Mouse (Mus musculus): ENCODE data around the gene Qk. TPM values are rescaled to one million over a fixed set of nuclear protein-coding genes. Genes with fewer than 3 reads are reported as not detected.

Gene Qk
- polyA plus RNA-seq, 2 experiments, result 9.5 to 29.4 TPM

- Histone ChIP-seq H3K27ac (peak overlapping the region; percentile 74; the same call in 1 of the 2 replicates), H3K9ac (replicated peaks) (peak overlapping the region; percentile 91), H3K36me3 (replicated peaks; ENCODE audit: control insufficient read depth, insufficient read depth, low read depth) (no peaks in the 10 kb centered on the region), H3K4me3 (ENCODE audit: insufficient read depth in 1 of 2, low read depth in 2 of 2, low read length in 2 of 2) (peak overlapping the region; percentile 83 to 95), H3K9me3 (ENCODE audit: control insufficient read depth, low read length) (no peaks in the 10 kb centered on the region), H3K4me1 (replicated peaks; ENCODE audit: control insufficient read depth in 2 of 2, insufficient read depth in 2 of 2, low read length in 1 of 2) (peaks cover 4 to 13% of the 10 kb centered on the region in 2 experiments), H3K27me3 (ENCODE audit: control insufficient read depth, insufficient read depth, low read length) (peaks cover 4% of the 10 kb centered on the region; the same call in 1 of the 2 replicates), H3K4me2 (ENCODE audit: low read depth) (peak overlapping the region; percentile 83)
- peak; percentile 38; the same call in 1 of the 2 replicates for TF ChIP-seq CTCF (IDR thresholded peaks at IDR 0.05; ENCODE audit: low read depth)
- TF ChIP-seq EP300 (IDR thresholded peaks at IDR 0.05; ENCODE audit: low read depth), result 0 out of 2 replicates have a peak, but pooled peaks have one; percentile 5
- DNase-seq (ENCODE audit: low read depth in 3 of 3, low spot score in 3 of 3) (peak in 2 of 3 experiments; percentile 41 to 64), ATAC-seq (ENCODE audit: insufficient read depth) (no peak)
- WGBS (ENCODE audit: insufficient replicate concordance), result 5% methylated on average over 4 of the region's 4 CpGs
Measured at GRCm38 (mm10) chr17:10317186-10317585, 2.5 kb downstream of the Qk start.

GRCm38 (mm10) chr17:10316446-10316845 lies 3.2 kb downstream of the Qk start:
- DNase-seq (ENCODE audit: low read depth in 3 of 3, low spot score in 3 of 3), result no peak
- Histone ChIP-seq H3K27ac (no peak overlapping the region), H3K27me3 (ENCODE audit: control insufficient read depth, insufficient read depth, low read length) (peaks cover 4% of the 10 kb centered on the region; the same call in 1 of the 2 replicates), H3K4me1 (replicated peaks; ENCODE audit: control insufficient read depth in 2 of 2, insufficient read depth in 2 of 2, low read length in 1 of 2) (peaks cover 4 to 10% of the 10 kb centered on the region in 2 experiments), H3K9ac (replicated peaks) (0 out of 2 replicates have a peak overlapping the region, but pooled peaks have one; percentile 5), H3K4me3 (ENCODE audit: insufficient read depth in 1 of 2, low read depth in 2 of 2, low read length in 2 of 2) (peak overlapping the region in 1 of 2 experiments; percentile 34; a peak in 2 of 4 replicates), H3K4me2 (ENCODE audit: low read depth) (peak overlapping the region; percentile 49), H3K36me3 (replicated peaks; ENCODE audit: control insufficient read depth, insufficient read depth, low read depth) (no peaks in the 10 kb centered on the region), H3K9me3 (ENCODE audit: control insufficient read depth, low read length) (no peaks in the 10 kb centered on the region)
- no peak for ATAC-seq (ENCODE audit: insufficient read depth)
- no peak for TF ChIP-seq EP300 (IDR thresholded peaks at IDR 0.05; ENCODE audit: low read depth)
- TF ChIP-seq CTCF (IDR thresholded peaks at IDR 0.05; ENCODE audit: low read depth), result no peak
- 10% methylated on average over 1 of the region's 1 CpGs for WGBS (ENCODE audit: insufficient replicate concordance)

GRCm38 (mm10) chr17:10310046-10310445 lies 9.6 kb downstream of the Qk start:
- no peak for DNase-seq (ENCODE audit: low read depth in 3 of 3, low spot score in 3 of 3)
- H3K27ac ChIP-seq, result no peak overlapping the region
- 65% methylated on average over 1 of the region's 1 CpGs for WGBS (ENCODE audit: insufficient replicate concordance)
- no peak overlapping the region for H3K4me3 ChIP-seq (ENCODE audit: insufficient read depth in 1 of 2, low read depth in 2 of 2, low read length in 2 of 2)
- no peak overlapping the region for H3K9ac ChIP-seq (replicated peaks)
- ATAC-seq (ENCODE audit: insufficient read depth), result no peak
- TF ChIP-seq CTCF (IDR thresholded peaks at IDR 0.05; ENCODE audit: low read depth) (no peak), EP300 (IDR thresholded peaks at IDR 0.05; ENCODE audit: low read depth) (no peak)
- H3K27me3 ChIP-seq (ENCODE audit: control insufficient read depth, insufficient read depth, low read length), result no peaks in the 10 kb centered on the region
- H3K36me3 ChIP-seq (replicated peaks; ENCODE audit: control insufficient read depth, insufficient read depth, low read depth), result no peaks in the 10 kb centered on the region
- no peaks in the 10 kb centered on the region for H3K9me3 ChIP-seq (ENCODE audit: control insufficient read depth, low read length)
- peaks cover 4 to 10% of the 10 kb centered on the region in 2 experiments for H3K4me1 ChIP-seq (replicated peaks; ENCODE audit: control insufficient read depth in 2 of 2, insufficient read depth in 2 of 2, low read length in 1 of 2)
- no peak overlapping the region for H3K4me2 ChIP-seq (ENCODE audit: low read depth)

- WGBS (ENCODE audit: insufficient replicate concordance), result 61% methylated on average over 4 of the region's 4 CpGs
- ATAC-seq (ENCODE audit: insufficient read depth), result no peak
Measured at GRCm38 (mm10) chr17:10309135-10309623, 10.5 kb downstream of the Qk start.

GRCm38 (mm10) chr17:10306424-10306823 lies 13.2 kb downstream of the Qk start:
- no peaks in the 10 kb centered on the region for H3K27me3 ChIP-seq (ENCODE audit: control insufficient read depth, insufficient read depth, low read length)
- no peak for ATAC-seq (ENCODE audit: insufficient read depth)
- no peak for TF ChIP-seq CTCF (IDR thresholded peaks at IDR 0.05; ENCODE audit: low read depth)
- no peak for TF ChIP-seq EP300 (IDR thresholded peaks at IDR 0.05; ENCODE audit: low read depth)

More at GRCm38 (mm10) chr17:10309135-10309623, 10.5 kb downstream of the Qk start:
- no peaks in the 10 kb centered on the region for H3K27me3 ChIP-seq (ENCODE audit: control insufficient read depth, insufficient read depth, low read length)
- no peaks in the 10 kb centered on the region for H3K9me3 ChIP-seq (ENCODE audit: control insufficient read depth, low read length)
- H3K27ac ChIP-seq, result no peak overlapping the region
- no peak for TF ChIP-seq EP300 (IDR thresholded peaks at IDR 0.05; ENCODE audit: low read depth)
- TF ChIP-seq CTCF (IDR thresholded peaks at IDR 0.05; ENCODE audit: low read depth), result no peak
- no peak for DNase-seq (ENCODE audit: low read depth in 3 of 3, low spot score in 3 of 3)
- no peak overlapping the region for H3K4me2 ChIP-seq (ENCODE audit: low read depth)
- H3K36me3 ChIP-seq (replicated peaks; ENCODE audit: control insufficient read depth, insufficient read depth, low read depth), result no peaks in the 10 kb centered on the region
- no peak overlapping the region for H3K4me3 ChIP-seq (ENCODE audit: insufficient read depth in 1 of 2, low read depth in 2 of 2, low read length in 2 of 2)
- peaks cover 0 to 7% of the 10 kb centered on the region in 2 experiments; a peak in 3 of 4 replicates for H3K4me1 ChIP-seq (replicated peaks; ENCODE audit: control insufficient read depth in 2 of 2, insufficient read depth in 2 of 2, low read length in 1 of 2)
- H3K9ac ChIP-seq (replicated peaks), result no peak overlapping the region

More at GRCm38 (mm10) chr17:10306424-10306823, 13.2 kb downstream of the Qk start:
- H3K36me3 ChIP-seq (replicated peaks; ENCODE audit: control insufficient read depth, insufficient read depth, low read depth), result no peaks in the 10 kb centered on the region
- no peak overlapping the region for H3K27ac ChIP-seq
- no peak overlapping the region for H3K4me3 ChIP-seq (ENCODE audit: insufficient read depth in 1 of 2, low read depth in 2 of 2, low read length in 2 of 2)
- no peaks in the 10 kb centered on the region for H3K9me3 ChIP-seq (ENCODE audit: control insufficient read depth, low read length)
- H3K4me1 ChIP-seq (replicated peaks; ENCODE audit: control insufficient read depth in 2 of 2, insufficient read depth in 2 of 2, low read length in 1 of 2), result no peaks in the 10 kb centered on the region; a peak in 2 of 4 replicates
- H3K9ac ChIP-seq (replicated peaks), result no peak overlapping the region
- WGBS (ENCODE audit: insufficient replicate concordance), result 54% methylated on average over 2 of the region's 2 CpGs
- no peak overlapping the region for H3K4me2 ChIP-seq (ENCODE audit: low read depth)
- no peak for DNase-seq (ENCODE audit: low read depth in 3 of 3, low spot score in 3 of 3)
